Mouse (Mus musculus): ENCODE results near the gene Wdr46. TPM values are rescaled to one million over a fixed set of nuclear protein-coding genes. Genes with fewer than 3 reads are reported as not detected.

Gene Wdr46
- total RNA-seq (2012; rRNA removed) (49.7 and 64.5 TPM in 2 replicates), total RNA-seq (2014; rRNA removed) (36.8 and 39.8 TPM in 2 replicates), polyA plus RNA-seq (2012; ENCODE audit: insufficient read length, low read depth) (69.4 and 72.4 TPM in 2 replicates)

DNA sequence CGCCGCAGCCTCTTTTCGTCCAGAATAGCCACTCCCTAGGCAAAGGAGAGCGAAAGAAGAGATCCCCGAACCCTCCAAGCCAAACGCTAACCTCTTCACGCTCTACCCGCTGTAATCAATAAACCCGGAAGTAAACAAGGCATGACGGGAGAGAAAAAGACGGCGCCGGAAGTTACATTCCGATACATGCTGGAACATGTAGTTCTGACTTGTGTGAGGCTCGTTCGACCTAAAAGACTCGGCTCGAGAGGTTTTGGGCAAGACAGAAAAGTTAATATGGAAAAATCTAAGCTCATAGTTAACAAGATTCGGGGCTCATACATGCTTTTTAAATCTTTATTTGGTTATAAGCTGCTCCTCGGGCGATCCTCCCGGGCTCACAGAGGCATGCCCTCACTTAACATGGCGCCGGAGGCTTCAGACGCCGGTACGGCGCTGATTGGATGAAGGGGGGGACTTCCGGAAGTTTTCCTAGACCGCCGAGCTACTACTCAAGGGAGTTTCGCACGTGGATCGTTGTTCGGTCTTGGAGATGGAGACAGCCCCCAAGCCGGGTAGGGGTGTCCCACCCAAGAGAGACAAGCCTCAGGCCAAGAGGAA is at the start of gene Wdr46, which contains the start of gene Pfdn6:
Wdr46 (plus strand) TSS at position 455 of the 600 bp plus-strand sequence.
Pfdn6 (minus strand) TSS at position 138 of the 600 bp plus-strand sequence.
- peaks cover 7 to 28% of the 10 kb centered on the region in 2 experiments for H3K4me1 ChIP-seq (ENCODE audit: control insufficient read depth in 1 of 2, insufficient read depth in 2 of 2)
- dilution Hi-C loops (cut with MboI; ENCODE audit: extremely low pct_ligation_motif_present, extremely low pct_unique_long_range_greater_than_20kb, low sequenced_read_pairs) (no loop called here), in situ Hi-C loops (cut with MboI; ENCODE audit: low pct_ligation_motif_present, low pct_unique_long_range_greater_than_20kb, low sequenced_read_pairs) (no loop called here)
- peak; percentile 92 for DNase-seq (ENCODE audit: extremely low read depth)
- peaks cover 31% of the 10 kb centered on the region for H3K79me2 ChIP-seq (replicated peaks; ENCODE audit: control insufficient read depth, extremely low read depth, insufficient read depth, poor library complexity, severe bottlenecking)
- H3K9me3 ChIP-seq (replicated peaks; ENCODE audit: low read length), result no peaks in the 10 kb centered on the region
- TF ChIP-seq HCFC1 (IDR thresholded peaks at IDR 0.05; ENCODE audit: low read depth, low read length) (peak; percentile 94), ZMIZ1 (IDR thresholded peaks at IDR 0.05; ENCODE audit: low read depth, low read length) (peak; percentile 68; the same call in 1 of the 2 replicates), MAZ (IDR thresholded peaks at IDR 0.05; ENCODE audit: low read depth, low read length) (peak; percentile 81; the same call in 1 of the 2 replicates), TCF12 (IDR thresholded peaks at IDR 0.05; ENCODE audit: low read depth, low read length) (peak; percentile 65), SIN3A (IDR thresholded peaks at IDR 0.05; ENCODE audit: low read length) (peak; percentile 99), MEF2A (IDR thresholded peaks at IDR 0.05; ENCODE audit: borderline replicate concordance, low read depth, low read length) (no peak), RCOR1 (conservative IDR thresholded peaks at IDR 0.05; ENCODE audit: low read depth, low read length) (no peak), NRF1 (IDR thresholded peaks at IDR 0.05; ENCODE audit: low read depth, low read length) (peak; percentile 40), KAT2A (IDR thresholded peaks at IDR 0.05; ENCODE audit: insufficient replicate concordance, low read length) (peak; percentile 99), NELFE (IDR thresholded peaks at IDR 0.05; ENCODE audit: low read depth, low read length) (peak; percentile 73), TBP (conservative IDR thresholded peaks at IDR 0.05; ENCODE audit: low read depth, low read length) (peak; percentile 74; the same call in 1 of the 2 replicates), ZKSCAN1 (IDR thresholded peaks at IDR 0.05; ENCODE audit: borderline replicate concordance, low read depth, low read length) (no peak), ETS1 (conservative IDR thresholded peaks at IDR 0.05; ENCODE audit: low read depth, low read length) (no peak), ELF1 (IDR thresholded peaks at IDR 0.05; ENCODE audit: low read depth, low read length) (peak; percentile 89), BHLHE40 (IDR thresholded peaks at IDR 0.05; ENCODE audit: low read depth, low read length) (peak; percentile 39; the same call in 1 of the 2 replicates), MAX (IDR thresholded peaks at IDR 0.05; ENCODE audit: low read length) (peak; percentile 76), JUN (IDR thresholded peaks at IDR 0.05; ENCODE audit: insufficient read depth, low read depth, low read length) (no peak), POLR2AphosphoS2 (IDR thresholded peaks at IDR 0.05; ENCODE audit: low read depth, low read length) (peak; percentile 82), UBTF (IDR thresholded peaks at IDR 0.05; ENCODE audit: low read depth, low read length) (no peak), JUND (conservative IDR thresholded peaks at IDR 0.05; ENCODE audit: low read depth, low read length) (no peak), RAD21 (IDR thresholded peaks at IDR 0.05; ENCODE audit: low read depth, low read length) (no peak), MAFK (IDR thresholded peaks at IDR 0.05; ENCODE audit: insufficient replicate concordance, low read length) (no peak), USF2 (conservative IDR thresholded peaks at IDR 0.05; ENCODE audit: low read depth, low read length) (no peak), POLR2A (IDR thresholded peaks at IDR 0.05; ENCODE audit: low read depth, low read length) (peak; percentile 81), SMC3 (IDR thresholded peaks at IDR 0.05; ENCODE audit: low read depth, low read length) (no peak), E2F4 (IDR thresholded peaks at IDR 0.05; ENCODE audit: insufficient replicate concordance, low read depth, low read length) (no peak), GABPA (IDR thresholded peaks at IDR 0.05; ENCODE audit: insufficient replicate concordance, low read depth, low read length) (peak; percentile 64; the same call in 1 of the 2 replicates), ZC3H11A (IDR thresholded peaks at IDR 0.05; ENCODE audit: low read depth, low read length) (no peak), PAX5 (IDR thresholded peaks at IDR 0.05; ENCODE audit: low read length) (no peak), CHD1 (IDR thresholded peaks at IDR 0.05; ENCODE audit: low read depth, low read length) (no peak), MXI1 (IDR thresholded peaks at IDR 0.05; ENCODE audit: low read depth, low read length) (peak; percentile 98), USF1 (IDR thresholded peaks at IDR 0.05; ENCODE audit: low read depth, low read length) (no peak), CHD2 (IDR thresholded peaks at IDR 0.05; ENCODE audit: low read length) (peak; percentile 95), EP300 (IDR thresholded peaks at IDR 0.05; ENCODE audit: low read length) (no peak), ZNF384 (IDR thresholded peaks at IDR 0.05; ENCODE audit: low read depth, low read length) (no peak), IRF4 (IDR thresholded peaks at IDR 0.05; ENCODE audit: low read depth, low read length) (peak; percentile 7; the same call in 1 of the 2 replicates), CTCF (conservative IDR thresholded peaks at IDR 0.05 in 1 of 2, IDR thresholded peaks at IDR 0.05 in 1 of 2; ENCODE audit: low read depth in 2 of 2, low read length in 2 of 2) (no peak), MYC (IDR thresholded peaks at IDR 0.05; ENCODE audit: low read depth, low read length) (peak; percentile 75)
- H3K27ac ChIP-seq (ENCODE audit: insufficient read depth, low read depth), result no peak within 1 kb of the TSS
- no peaks in the 10 kb centered on the region for H3K27me3 ChIP-seq (replicated peaks)
- peak within 1 kb of the TSS; percentile 69 for H3K4me2 ChIP-seq (ENCODE audit: insufficient read depth, low read depth, poor library complexity, severe bottlenecking)
- H3K9ac ChIP-seq (ENCODE audit: insufficient read depth, low read depth), result peak within 1 kb of the TSS; percentile 93
- peak within 1 kb of the TSS; percentile 94 to 99 (median 96) for H3K4me3 ChIP-seq (replicated peaks in 1 of 3; ENCODE audit: low read depth in 2 of 3, low read length in 2 of 3, poor library complexity in 1 of 3)
- H3K36me3 ChIP-seq (replicated peaks in 1 of 2; ENCODE audit: control insufficient read depth in 1 of 2, insufficient read depth in 1 of 2, low read length in 1 of 2), result peaks cover 45 to 66% of the 10 kb centered on the region in 2 experiments
